Mouse (Mus musculus) ES-E14 (cell line): Measurements from ENCODE around the gene Nos1ap. TPM values are rescaled to one million over a fixed set of nuclear protein-coding genes. Genes with fewer than 3 reads are reported as not detected.

Source experiments
- DNase-seq: peaks from one replicate; pipeline ENCODE4 v3.0.0-alpha.2; 2013; ENCODE audit warnings: low read depth, low spot score
- H3K27ac ChIP-seq: 2 replicates; pipeline ENCODE4 v1.5.1; 2012; ENCODE audit warnings: low read depth, mild to moderate bottlenecking, low read length, moderate library complexity, mixed read lengths; ENCODE audit not compliant: poor library complexity, insufficient read depth, severe bottlenecking
- H3K36me3 ChIP-seq: 2 replicates; pipeline ENCODE4 v1.6.1; 2012; ENCODE audit warnings: mild to moderate bottlenecking, low read length, moderate library complexity, mixed read lengths; ENCODE audit not compliant: control insufficient read depth, poor library complexity, insufficient read depth, severe bottlenecking
- H3K4me1 ChIP-seq, 2 experiments: fragments of 150-350 bp in 1 of 2; sonication (generic) in 1 of 2; 2 replicates each; pipeline ENCODE4 v1.6.1; 2012; ENCODE audit warnings: low read length in 2 of 2, mild to moderate bottlenecking in 1 of 2, mixed read lengths in 1 of 2; ENCODE audit not compliant: control insufficient read depth in 2 of 2, insufficient read depth in 2 of 2, poor library complexity in 1 of 2
- H3K4me3 ChIP-seq, 2 experiments: fragments of 150-350 bp in 1 of 2; sonication (generic) in 1 of 2; 2 replicates each; pipeline ENCODE4 v1.5.1; 2012; ENCODE audit warnings: low read length in 2 of 2, low read depth in 1 of 2, mild to moderate bottlenecking in 1 of 2, mixed read lengths in 1 of 2; ENCODE audit not compliant: insufficient read depth in 1 of 2, poor library complexity in 1 of 2, severe bottlenecking in 1 of 2
- H3K9ac ChIP-seq: 2 replicates; pipeline ENCODE4 v1.6.1; 2012; ENCODE audit warnings: low read depth, mild to moderate bottlenecking, low read length, mixed read lengths; ENCODE audit not compliant: poor library complexity, insufficient read depth, severe bottlenecking
- H3K9me3 ChIP-seq: fragments of 150-350 bp; sonication (generic); 2 replicates; pipeline ENCODE4 v1.6.1; 2012; ENCODE audit warnings: low read depth, mild to moderate bottlenecking, low read length; ENCODE audit not compliant: control insufficient read depth, insufficient read depth
- CHD2 ChIP-seq: IDR thresholded peaks from 2 replicates; pipeline ENCODE4 v1.6.1; 2014; ENCODE audit warnings: mild to moderate bottlenecking, low read depth, low read length, inconsistent platforms
- HCFC1 ChIP-seq: IDR thresholded peaks from 2 replicates; pipeline ENCODE4 v1.6.1; 2012; ENCODE audit warnings: low read length, inconsistent platforms, borderline replicate concordance; ENCODE audit not compliant: insufficient read depth
- MAFK ChIP-seq: IDR thresholded peaks from 2 replicates; pipeline ENCODE4 v1.6.1; 2014; ENCODE audit warnings: mild to moderate bottlenecking, low read depth, low read length, inconsistent platforms; ENCODE audit not compliant: insufficient read depth
- ZC3H11A ChIP-seq: IDR thresholded peaks from 2 replicates; pipeline ENCODE4 v1.6.1; 2012; ENCODE audit warnings: low read depth, mild to moderate bottlenecking, inconsistent platforms, low read length, borderline replicate concordance
- ZNF384 ChIP-seq: IDR thresholded peaks from 2 replicates; pipeline ENCODE4 v1.6.1; 2012; ENCODE audit warnings: low read depth, low read length, inconsistent platforms
- in situ Hi-C, 2 experiments: fragments of 600-800 bp; cut with MboI; formaldehyde crosslinking; loops; one replicate each; pipeline ENCODE4 v1.15.1; 2025; ENCODE audit warnings: low sequenced_read_pairs in 2 of 2, inconsistent platforms in 1 of 2; ENCODE audit not compliant: unreplicated experiment in 2 of 2
- total RNA-seq: library from RNA; depleted of rRNA; stranded (reverse); fragments of 300-350 nt; gene quantifications from 2 replicates; pipeline ENCODE4 v1.2.3, GENCODE M21; 2012

Gene Nos1ap
- total RNA-seq, 1 experiment = 0.49 TPM

DNA sequence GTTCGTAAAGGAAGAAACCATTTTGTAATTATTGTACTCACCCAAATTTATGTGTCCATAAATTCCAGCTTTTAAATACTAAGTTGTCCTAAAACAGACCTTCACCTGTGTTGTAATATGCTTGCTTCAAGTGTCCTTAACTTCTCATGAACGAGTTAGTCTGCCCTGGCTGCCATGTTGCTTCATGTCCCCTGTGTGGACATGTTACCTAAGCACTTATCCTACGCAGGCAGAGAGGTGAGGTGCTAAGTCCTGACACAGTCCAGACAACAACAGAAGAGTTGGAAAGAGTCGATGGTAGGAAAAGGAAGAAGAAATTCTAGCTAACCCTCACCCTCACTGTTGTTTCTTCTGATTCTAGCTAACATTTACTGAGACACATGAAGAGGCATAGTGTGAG, 43.4 kb downstream of the Nos1ap start:
- no peak for DNase-seq
- H3K4me1 ChIP-seq = no peaks in the 10 kb centered on the region
- H3K9ac ChIP-seq = no peak overlapping the region
- TF ChIP-seq CHD2 = no peak
- TF ChIP-seq HCFC1 = no peak
- no peak for TF ChIP-seq MAFK
- TF ChIP-seq ZC3H11A = no peak
- no peak for TF ChIP-seq ZNF384
- no peak overlapping the region for H3K27ac ChIP-seq
- H3K4me3 ChIP-seq = no peak overlapping the region
- H3K9me3 ChIP-seq = no peaks in the 10 kb centered on the region
- in situ Hi-C loops = no loop called here
- no peaks in the 10 kb centered on the region for H3K36me3 ChIP-seq

DNA sequence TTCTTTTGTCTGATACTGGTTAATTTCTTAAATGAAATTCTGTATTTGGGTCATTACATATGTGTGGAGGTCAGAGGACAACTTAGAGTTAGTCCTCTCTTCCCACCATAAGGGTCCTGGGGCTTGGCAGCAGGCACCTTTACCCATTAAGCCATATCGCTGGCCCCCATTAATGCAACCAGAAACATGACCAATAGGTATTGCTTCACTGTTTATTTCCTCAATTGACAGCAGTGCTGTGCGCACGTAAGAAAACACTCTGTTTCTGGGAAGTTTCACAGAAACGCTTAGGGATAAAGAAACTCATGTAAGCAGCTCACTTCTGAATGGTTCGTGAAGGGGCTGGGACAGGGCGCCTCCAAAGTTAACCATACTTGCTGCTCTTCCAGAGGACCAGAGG, 44.4 kb downstream of the Nos1ap start:
- H3K27ac ChIP-seq = no peak overlapping the region
- no peaks in the 10 kb centered on the region for H3K4me1 ChIP-seq
- in situ Hi-C loops = no loop called here
- TF ChIP-seq HCFC1 (no peak), ZNF384 (no peak), CHD2 (no peak), MAFK (no peak)
- no peaks in the 10 kb centered on the region for H3K36me3 ChIP-seq
- no peaks in the 10 kb centered on the region for H3K9me3 ChIP-seq
- no peak for DNase-seq
- no peak overlapping the region for H3K9ac ChIP-seq
- no peak overlapping the region for H3K4me3 ChIP-seq

DNA sequence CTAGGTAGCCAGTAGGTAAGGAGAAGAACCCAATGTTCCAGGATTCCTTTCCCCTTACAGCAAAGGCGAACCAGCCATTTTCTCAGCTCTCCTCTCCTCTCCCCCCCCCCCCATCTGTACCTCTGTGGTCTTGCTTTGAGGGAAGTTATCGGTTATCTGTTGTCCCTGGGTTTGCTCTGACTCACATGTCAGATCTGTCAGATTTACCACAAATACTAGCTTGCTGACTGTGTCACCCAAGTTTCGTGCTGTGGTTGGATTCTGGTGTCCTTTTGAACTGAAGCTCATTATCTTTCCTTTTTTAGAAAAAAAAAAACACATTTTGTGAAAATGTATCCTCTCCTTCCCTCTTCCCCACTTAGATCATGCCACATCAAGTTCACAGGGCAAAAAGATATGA, 50.2 kb downstream of the Nos1ap start:
- Histone ChIP-seq H3K9me3 (no peaks in the 10 kb centered on the region), H3K9ac (no peak overlapping the region), H3K4me3 (no peak overlapping the region), H3K4me1 (no peaks in the 10 kb centered on the region), H3K27ac (no peak overlapping the region), H3K36me3 (no peaks in the 10 kb centered on the region)
- DNase-seq = no peak
- TF ChIP-seq HCFC1 (no peak), ZNF384 (no peak), ZC3H11A (no peak), MAFK (no peak), CHD2 (no peak)
- in situ Hi-C loops = no loop called here

DNA sequence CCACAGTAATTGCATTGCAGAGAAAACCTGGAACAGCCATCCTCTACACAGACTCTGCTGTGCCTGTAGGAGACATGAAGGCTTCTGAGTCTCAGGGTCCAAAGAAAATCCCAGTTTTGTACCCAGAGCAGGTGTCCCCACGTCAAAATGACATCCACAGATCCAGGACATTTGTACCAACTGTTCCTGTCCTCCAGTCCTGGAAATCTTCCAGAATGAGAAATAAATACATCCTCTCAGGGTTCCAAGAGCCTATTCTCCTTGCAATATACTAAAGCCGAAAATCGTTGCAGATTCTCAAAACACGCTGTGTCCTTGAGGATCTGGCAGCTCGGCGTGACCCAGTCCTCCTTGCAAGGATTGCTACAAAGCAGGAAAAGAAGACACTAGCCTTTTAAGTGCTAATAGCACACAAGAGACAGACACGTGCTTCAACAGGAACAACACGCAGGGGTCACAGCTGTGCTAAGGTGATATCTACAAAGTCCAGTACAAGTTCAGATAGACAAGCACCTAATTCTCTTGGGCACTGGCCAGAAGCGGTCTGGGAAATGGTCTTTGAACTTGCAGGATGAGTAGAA, 51.1 kb downstream of the Nos1ap start:
- in situ Hi-C loops = no loop called here
- H3K9me3 ChIP-seq = no peaks in the 10 kb centered on the region
- no peak overlapping the region for H3K9ac ChIP-seq
- no peak overlapping the region for H3K4me3 ChIP-seq
- H3K27ac ChIP-seq = no peak overlapping the region
- no peaks in the 10 kb centered on the region for H3K4me1 ChIP-seq
- DNase-seq = no peak
- no peaks in the 10 kb centered on the region for H3K36me3 ChIP-seq
- TF ChIP-seq CHD2 = no peak
- no peak for TF ChIP-seq MAFK
- no peak for TF ChIP-seq ZNF384
- TF ChIP-seq ZC3H11A = no peak
- TF ChIP-seq HCFC1 = no peak

DNA sequence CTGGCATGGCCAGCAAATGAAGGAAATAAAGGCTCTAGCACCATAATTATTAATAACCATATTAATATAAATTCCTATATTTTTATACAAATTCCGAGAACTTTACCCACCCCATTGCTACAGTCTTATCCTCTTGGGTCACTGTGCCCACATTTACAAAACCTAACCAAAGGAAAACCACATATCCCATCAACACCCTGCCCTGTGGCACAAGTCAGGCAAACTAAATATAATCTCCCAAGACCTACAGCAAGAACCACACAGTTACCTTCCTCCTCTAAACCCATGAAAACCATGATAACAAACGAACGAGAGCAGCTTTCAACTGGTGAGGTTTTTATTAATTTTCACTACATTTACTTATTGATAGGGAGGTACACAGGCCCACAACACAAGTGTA, 53.3 kb downstream of the Nos1ap start:
- no peak overlapping the region for H3K9ac ChIP-seq
- DNase-seq = no peak
- TF ChIP-seq ZNF384 = no peak
- no peak for TF ChIP-seq ZC3H11A
- no peak for TF ChIP-seq MAFK
- no peak for TF ChIP-seq HCFC1
- no peak for TF ChIP-seq CHD2
- no peaks in the 10 kb centered on the region for H3K4me1 ChIP-seq
- H3K36me3 ChIP-seq = no peaks in the 10 kb centered on the region
- H3K9me3 ChIP-seq = no peaks in the 10 kb centered on the region
- H3K27ac ChIP-seq = no peak overlapping the region
- in situ Hi-C loops = no loop called here
- no peak overlapping the region for H3K4me3 ChIP-seq
